Mouse (Mus musculus): ENCODE measurements at regions not wholly inside any gene's neighbourhood (a gene's known extent, or its start where the extent isn't known, plus 50 kb on each side); places are given as distances from the start of the nearest gene placed in this dataset.

DNA sequence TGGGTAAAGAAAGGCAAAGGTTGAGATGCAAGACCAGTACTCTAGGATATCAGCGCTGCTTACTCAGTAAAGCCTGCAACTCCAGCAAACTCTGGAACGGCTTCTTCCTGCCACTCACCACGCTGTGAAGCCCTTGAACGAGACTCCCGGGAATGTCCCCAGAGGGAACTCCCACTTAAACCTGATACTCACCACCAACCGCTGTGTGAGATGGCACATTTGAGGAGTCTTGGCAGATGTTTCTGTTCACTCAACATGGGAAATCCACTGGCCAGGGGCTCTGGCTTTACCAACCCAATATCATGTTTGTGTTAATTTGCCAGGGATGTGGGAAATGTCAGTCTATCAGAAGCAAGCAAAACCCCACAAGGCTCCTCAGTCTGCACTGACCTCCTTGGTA, 90.2 kb upstream of the Rab3gap2 start:
- WGBS = 18% methylated on average over 6 of the region's 6 CpGs
- no peak for ATAC-seq (ENCODE audit: low FRiP score, low TSS enrichment)

GRCm38 (mm10) chr1:185112017-185112399, 91.9 kb upstream of the Rab3gap2 start:
- Histone ChIP-seq H3K9ac (replicated peaks; ENCODE audit: low read length) (no peak overlapping the region), H3K27ac (ENCODE audit: low read length) (no peak overlapping the region), H3K4me1 (ENCODE audit: insufficient read depth, low read length) (no peaks in the 10 kb centered on the region), H3K36me3 (ENCODE audit: insufficient read depth, low read length) (no peaks in the 10 kb centered on the region), H3K9me3 (ENCODE audit: low read length) (no peaks in the 10 kb centered on the region), H3K4me3 (ENCODE audit: low read length) (no peak overlapping the region), H3K4me2 (replicated peaks; ENCODE audit: low read depth, low read length) (no peak overlapping the region), H3K27me3 (ENCODE audit: insufficient read depth, low read length) (no peaks in the 10 kb centered on the region)
- WGBS = 50% methylated on average over 4 of the region's 4 CpGs
- no peak for ATAC-seq (ENCODE audit: low FRiP score, low TSS enrichment)

More for the DNA sequence above, 90.2 kb upstream of the Rab3gap2 start:
- H3K9me3 ChIP-seq (ENCODE audit: low read length) = no peaks in the 10 kb centered on the region
- no peak overlapping the region for H3K9ac ChIP-seq (replicated peaks; ENCODE audit: low read length)
- no peaks in the 10 kb centered on the region for H3K4me1 ChIP-seq (ENCODE audit: insufficient read depth, low read length)
- no peak overlapping the region for H3K27ac ChIP-seq (ENCODE audit: low read length)
- no peaks in the 10 kb centered on the region for H3K36me3 ChIP-seq (ENCODE audit: insufficient read depth, low read length)
- no peak overlapping the region for H3K4me3 ChIP-seq (ENCODE audit: low read length)
- H3K27me3 ChIP-seq (ENCODE audit: insufficient read depth, low read length) = no peaks in the 10 kb centered on the region
- H3K4me2 ChIP-seq (replicated peaks; ENCODE audit: low read depth, low read length) = no peak overlapping the region

- Histone ChIP-seq H3K9me3 (ENCODE audit: low read length) (no peaks in the 10 kb centered on the region), H3K9ac (replicated peaks; ENCODE audit: low read length) (no peak overlapping the region), H3K27me3 (ENCODE audit: insufficient read depth, low read length) (no peaks in the 10 kb centered on the region), H3K4me2 (replicated peaks; ENCODE audit: low read depth, low read length) (no peak overlapping the region), H3K27ac (ENCODE audit: low read length) (no peak overlapping the region), H3K36me3 (ENCODE audit: insufficient read depth, low read length) (no peaks in the 10 kb centered on the region), H3K4me3 (ENCODE audit: low read length) (no peak overlapping the region), H3K4me1 (ENCODE audit: insufficient read depth, low read length) (no peaks in the 10 kb centered on the region)
- 66% methylated on average over 10 of the region's 10 CpGs for WGBS
- ATAC-seq (ENCODE audit: low FRiP score, low TSS enrichment) = no peak
Observed at GRCm38 (mm10) chr1:185111347-185112016, 92.4 kb upstream of the Rab3gap2 start.

- no peak overlapping the region for H3K4me2 ChIP-seq (replicated peaks; ENCODE audit: low read depth, low read length)
- 50% methylated on average over 7 of the region's 7 CpGs for WGBS
- no peaks in the 10 kb centered on the region for H3K27me3 ChIP-seq (ENCODE audit: insufficient read depth, low read length)
- no peaks in the 10 kb centered on the region for H3K36me3 ChIP-seq (ENCODE audit: insufficient read depth, low read length)
- H3K9ac ChIP-seq (replicated peaks; ENCODE audit: low read length) = no peak overlapping the region
- H3K27ac ChIP-seq (ENCODE audit: low read length) = no peak overlapping the region
- no peak for ATAC-seq (ENCODE audit: low FRiP score, low TSS enrichment)
- no peaks in the 10 kb centered on the region for H3K9me3 ChIP-seq (ENCODE audit: low read length)
- no peak overlapping the region for H3K4me3 ChIP-seq (ENCODE audit: low read length)
- H3K4me1 ChIP-seq (ENCODE audit: insufficient read depth, low read length) = no peaks in the 10 kb centered on the region
Observed at GRCm38 (mm10) chr1:185104945-185105884, 98.7 kb upstream of the Rab3gap2 start.

DNA sequence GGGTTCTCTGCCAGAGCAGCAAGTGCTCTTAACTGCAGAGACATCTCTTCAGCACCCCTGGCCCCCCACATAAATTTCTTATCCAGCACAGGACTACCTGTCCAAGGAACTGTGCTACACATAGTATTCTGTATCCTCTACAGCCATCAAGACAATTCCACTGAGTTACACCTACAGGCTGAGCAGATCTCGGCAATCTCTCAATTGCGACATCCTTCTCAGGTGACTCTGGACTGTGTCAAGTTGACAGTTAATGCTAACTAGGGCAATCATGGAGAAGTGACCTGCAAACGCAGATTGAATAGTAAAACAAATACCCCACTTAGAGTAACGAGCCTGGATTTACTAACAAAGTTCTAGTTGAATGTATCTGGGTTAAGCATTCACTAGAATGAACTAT, 100.1 kb upstream of the Rab3gap2 start:
- no peak for ATAC-seq (ENCODE audit: low FRiP score, low TSS enrichment)
- Histone ChIP-seq H3K4me3 (ENCODE audit: low read length) (no peak overlapping the region), H3K27ac (ENCODE audit: low read length) (no peak overlapping the region), H3K4me1 (ENCODE audit: insufficient read depth, low read length) (no peaks in the 10 kb centered on the region), H3K4me2 (replicated peaks; ENCODE audit: low read depth, low read length) (no peak overlapping the region), H3K9ac (replicated peaks; ENCODE audit: low read length) (no peak overlapping the region), H3K9me3 (ENCODE audit: low read length) (no peaks in the 10 kb centered on the region), H3K27me3 (ENCODE audit: insufficient read depth, low read length) (no peaks in the 10 kb centered on the region), H3K36me3 (ENCODE audit: insufficient read depth, low read length) (no peaks in the 10 kb centered on the region)
- 64% methylated on average over 4 of the region's 4 CpGs for WGBS

DNA sequence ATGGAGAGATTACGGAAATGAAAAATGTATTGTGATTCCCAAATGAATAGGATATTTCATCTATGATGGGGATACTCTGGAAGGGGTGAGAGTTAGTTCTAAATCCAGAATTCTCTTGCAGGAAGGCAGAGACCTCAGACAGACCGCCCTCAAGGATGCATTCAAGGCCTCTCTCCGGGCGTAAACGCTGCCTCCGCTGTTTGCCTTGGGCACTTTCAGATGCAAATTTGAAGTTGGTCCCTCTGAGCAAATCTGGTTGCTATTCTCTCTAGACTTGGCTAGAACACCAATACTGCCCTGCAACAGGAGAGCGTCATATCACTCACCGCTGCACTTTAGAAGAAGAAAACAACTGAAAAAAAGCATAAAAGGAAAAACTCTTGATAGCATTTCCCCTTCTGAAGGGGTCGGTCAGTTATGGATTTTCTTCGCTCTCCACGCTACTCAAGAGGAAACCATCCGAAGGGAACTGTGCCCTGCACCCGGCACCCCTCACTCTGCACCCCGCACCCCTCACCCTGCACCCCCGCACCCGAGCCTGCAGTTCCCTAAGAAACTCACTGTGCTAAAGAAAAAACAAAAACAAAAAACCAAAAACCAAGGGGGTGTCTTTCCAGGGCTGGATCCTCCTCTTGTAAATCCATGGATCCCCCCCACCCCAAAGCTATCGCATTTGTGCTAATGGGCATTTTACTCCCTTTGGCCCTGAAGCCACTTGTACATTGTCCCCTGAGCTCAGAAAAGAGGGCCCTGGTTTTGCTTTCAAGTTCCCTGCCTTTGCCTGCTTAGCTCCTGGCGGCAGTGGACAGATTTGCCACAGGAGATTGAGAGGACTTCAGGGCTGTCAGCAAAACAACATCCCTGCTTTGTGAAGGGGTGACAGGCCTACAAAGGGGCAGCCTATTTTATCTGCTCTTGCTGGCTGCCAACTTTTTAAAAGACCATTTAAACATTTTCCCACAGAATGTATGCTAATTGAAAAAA, 99.9 kb upstream of the Mark1 start:
- 36% methylated on average over 18 of the region's 18 CpGs for WGBS
- Histone ChIP-seq H3K4me2 (replicated peaks; ENCODE audit: low read depth, low read length) (no peak overlapping the region), H3K9me3 (ENCODE audit: low read length) (no peaks in the 10 kb centered on the region), H3K4me3 (ENCODE audit: low read length) (no peak overlapping the region), H3K27ac (ENCODE audit: low read length) (no peak overlapping the region), H3K9ac (replicated peaks; ENCODE audit: low read length) (no peak overlapping the region), H3K4me1 (ENCODE audit: insufficient read depth, low read length) (no peaks in the 10 kb centered on the region), H3K36me3 (ENCODE audit: insufficient read depth, low read length) (no peaks in the 10 kb centered on the region), H3K27me3 (ENCODE audit: insufficient read depth, low read length) (no peaks in the 10 kb centered on the region)
- ATAC-seq (ENCODE audit: low FRiP score, low TSS enrichment) = no peak

DNA sequence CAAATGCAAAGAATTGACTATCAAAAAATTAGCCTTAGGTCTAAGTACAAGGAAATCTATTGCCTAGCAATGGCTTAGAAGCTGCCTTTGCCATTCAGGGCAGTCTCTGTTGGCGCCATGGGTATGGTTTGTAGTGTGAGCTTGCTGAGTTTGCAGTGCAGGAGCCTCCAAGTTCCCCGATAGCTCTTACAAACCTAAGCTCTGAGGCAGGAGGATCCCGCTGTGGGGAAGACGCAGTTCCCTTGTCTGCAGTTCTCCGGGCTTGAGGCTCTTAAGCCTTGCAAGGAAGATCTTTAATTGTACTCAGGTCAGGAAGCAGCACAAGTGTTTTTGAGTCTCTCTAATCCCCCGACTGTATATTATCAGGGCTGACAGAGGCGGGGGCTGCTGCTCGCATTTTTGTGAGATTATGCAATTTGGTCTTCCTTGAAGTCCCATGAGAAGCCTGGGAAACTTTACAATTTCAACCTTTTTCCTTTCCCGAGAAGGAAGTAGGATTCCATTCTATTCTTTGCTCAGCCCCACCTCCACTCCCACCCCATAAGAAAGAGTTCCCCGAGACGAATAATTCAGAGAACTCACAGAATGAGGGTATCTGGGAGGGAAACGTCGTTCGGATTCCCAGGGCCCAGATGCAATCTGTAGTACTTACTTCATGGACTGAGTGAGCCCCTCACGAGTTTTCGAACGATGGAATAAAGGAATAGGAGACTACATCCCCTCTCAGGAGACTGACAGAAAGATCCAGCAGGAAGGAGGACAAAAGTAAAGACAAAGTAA, 99.0 kb upstream of the Mark1 start:
- H3K4me2 ChIP-seq (replicated peaks; ENCODE audit: low read depth, low read length) = no peak overlapping the region
- 17% methylated on average over 17 of the region's 17 CpGs for WGBS
- ATAC-seq (ENCODE audit: low FRiP score, low TSS enrichment) = no peak
- H3K36me3 ChIP-seq (ENCODE audit: insufficient read depth, low read length) = no peaks in the 10 kb centered on the region
- H3K27me3 ChIP-seq (ENCODE audit: insufficient read depth, low read length) = no peaks in the 10 kb centered on the region
- H3K27ac ChIP-seq (ENCODE audit: low read length) = no peak overlapping the region
- no peak overlapping the region for H3K9ac ChIP-seq (replicated peaks; ENCODE audit: low read length)
- no peak overlapping the region for H3K4me3 ChIP-seq (ENCODE audit: low read length)
- H3K4me1 ChIP-seq (ENCODE audit: insufficient read depth, low read length) = no peaks in the 10 kb centered on the region
- no peaks in the 10 kb centered on the region for H3K9me3 ChIP-seq (ENCODE audit: low read length)

GRCm38 (mm10) chr1:185096741-185097140, 97.4 kb upstream of the Mark1 start:
- ATAC-seq (ENCODE audit: low FRiP score, low TSS enrichment) = no peak
- 91% methylated on average over 4 of the region's 4 CpGs for WGBS
- no peak overlapping the region for H3K27ac ChIP-seq (ENCODE audit: low read length)

GRCm38 (mm10) chr1:185092757-185093156, 93.4 kb upstream of the Mark1 start:
- Histone ChIP-seq H3K4me2 (replicated peaks; ENCODE audit: low read depth, low read length) (no peak overlapping the region), H3K9me3 (ENCODE audit: low read length) (no peaks in the 10 kb centered on the region), H3K27ac (ENCODE audit: low read length) (no peak overlapping the region), H3K4me3 (ENCODE audit: low read length) (no peak overlapping the region), H3K36me3 (ENCODE audit: insufficient read depth, low read length) (no peaks in the 10 kb centered on the region), H3K9ac (replicated peaks; ENCODE audit: low read length) (no peak overlapping the region), H3K27me3 (ENCODE audit: insufficient read depth, low read length) (no peaks in the 10 kb centered on the region), H3K4me1 (ENCODE audit: insufficient read depth, low read length) (peaks cover 7% of the 10 kb centered on the region; the same call in 1 of the 2 replicates)
- ATAC-seq (ENCODE audit: low FRiP score, low TSS enrichment) = no peak
- 93% methylated on average over 5 of the region's 5 CpGs for WGBS

More at GRCm38 (mm10) chr1:185096741-185097140, 97.4 kb upstream of the Mark1 start:
- Histone ChIP-seq H3K9me3 (ENCODE audit: low read length) (no peaks in the 10 kb centered on the region), H3K4me2 (replicated peaks; ENCODE audit: low read depth, low read length) (no peak overlapping the region), H3K27me3 (ENCODE audit: insufficient read depth, low read length) (no peaks in the 10 kb centered on the region), H3K9ac (replicated peaks; ENCODE audit: low read length) (no peak overlapping the region), H3K4me1 (ENCODE audit: insufficient read depth, low read length) (peaks cover 5% of the 10 kb centered on the region; the same call in 1 of the 2 replicates), H3K4me3 (ENCODE audit: low read length) (no peak overlapping the region), H3K36me3 (ENCODE audit: insufficient read depth, low read length) (no peaks in the 10 kb centered on the region)
